Mouse (Mus musculus) embryonic facial prominence, embryonic 13.5 days (tissue): ENCODE data around the gene Nfib. TPM values are rescaled to one million over a fixed set of nuclear protein-coding genes. Genes with fewer than 3 reads are reported as not detected.
A peak's percentile ranks its signal among the peaks of the same experiment; 100 is the strongest.
"Not testable (repeated sequence)": the region's sequence is repeated elsewhere in the genome, so short reads cannot be mapped to it uniquely, and the experiment has no call there.

Experiments
- ATAC-seq: fragments of 200-750 bp; cut with Nextera tagmentation; 2 replicates; pipeline ENCODE4 v1.8.0; 2017; ENCODE audit warnings: low read depth; ENCODE audit not compliant: insufficient number of reproducible peaks, insufficient read depth, low FRiP score, low TSS enrichment
- H3K27ac ChIP-seq: fragments of 300-500 bp; sonication (generic); 2 replicates; pipeline ENCODE4 v1.5.1; 2015; ENCODE audit warnings: moderate library complexity, mild to moderate bottlenecking, inconsistent platforms
- H3K27me3 ChIP-seq: fragments of 300-500 bp; sonication (generic); 2 replicates; pipeline ENCODE4 v1.6.1; 2015; ENCODE audit warnings: mild to moderate bottlenecking, inconsistent platforms
- H3K36me3 ChIP-seq: fragments of 300-500 bp; sonication (generic); 2 replicates; pipeline ENCODE4 v1.6.1; 2015; ENCODE audit warnings: mild to moderate bottlenecking, inconsistent platforms
- H3K4me1 ChIP-seq: fragments of 300-500 bp; sonication (generic); 2 replicates; pipeline ENCODE4 v1.6.1; 2015; ENCODE audit warnings: inconsistent platforms
- H3K4me2 ChIP-seq: fragments of 300-500 bp; sonication (generic); 2 replicates; pipeline ENCODE4 v1.6.1; 2015; ENCODE audit warnings: moderate library complexity, mild to moderate bottlenecking, inconsistent platforms
- H3K4me3 ChIP-seq: fragments of 300-500 bp; sonication (generic); 2 replicates; pipeline ENCODE4 v1.5.1; 2015; ENCODE audit warnings: mild to moderate bottlenecking, inconsistent platforms
- H3K9ac ChIP-seq: fragments of 300-500 bp; sonication (generic); 2 replicates; pipeline ENCODE4 v1.6.1; 2015; ENCODE audit warnings: mild to moderate bottlenecking, inconsistent platforms
- H3K9me3 ChIP-seq: fragments of 300-500 bp; sonication (generic); 2 replicates; pipeline ENCODE4 v1.6.1; 2016; ENCODE audit warnings: inconsistent platforms
- WGBS: fragments of 180-500 bp; shearing (Covaris S2); methylation state at CpG from one replicate; pipeline ENCODE4 v1.1.7; 2015; ENCODE audit warnings: mixed read lengths; 5-methylcytosine and 5-hydroxymethylcytosine counted together
- polyA plus RNA-seq: library from polyadenylated mRNA; unstranded; fragments of >200 nt; fragmentation: Nextera tagmentation; extraction: Ambion mirVana; gene quantifications from 2 replicates; pipeline ENCODE4 v1.2.1, GENCODE M21; 2015

Nfib gene
- polyA plus RNA-seq, 1 experiment from 2014 or later = 104 TPM

GRCm38 (mm10) chr4:82288138-82288537 lies 417.4 kb downstream of the Nfib start:
- Histone ChIP-seq H3K9me3 (no peaks in the 10 kb centered on the region), H3K4me1 (peaks cover 27% of the 10 kb centered on the region), H3K36me3 (peaks cover 3% of the 10 kb centered on the region; the same call in 1 of the 2 replicates), H3K4me2 (no peak overlapping the region), H3K27me3 (no peaks in the 10 kb centered on the region), H3K9ac (no peak overlapping the region), H3K4me3 (no peak overlapping the region), H3K27ac (no peak overlapping the region)
- no peak for ATAC-seq
- WGBS = 86% methylated on average over 2 of the region's 2 CpGs

GRCm38 (mm10) chr4:82287454-82287853 lies 418.1 kb downstream of the Nfib start:
- no peaks in the 10 kb centered on the region for H3K27me3 ChIP-seq
- 94% methylated on average over 2 of the region's 2 CpGs for WGBS
- no peaks in the 10 kb centered on the region for H3K9me3 ChIP-seq
- peaks cover 3% of the 10 kb centered on the region; the same call in 1 of the 2 replicates for H3K36me3 ChIP-seq
- no peak overlapping the region for H3K4me3 ChIP-seq
- H3K4me2 ChIP-seq = no peak overlapping the region
- no peak overlapping the region for H3K27ac ChIP-seq
- no peak for ATAC-seq
- H3K4me1 ChIP-seq = peaks cover 23% of the 10 kb centered on the region
- H3K9ac ChIP-seq = no peak overlapping the region

GRCm38 (mm10) chr4:82286931-82287330 lies 418.6 kb downstream of the Nfib start:
- H3K9me3 ChIP-seq = no peaks in the 10 kb centered on the region
- H3K4me2 ChIP-seq = no peak overlapping the region
- no peak for ATAC-seq
- H3K4me1 ChIP-seq = peaks cover 22% of the 10 kb centered on the region
- H3K9ac ChIP-seq = no peak overlapping the region
- H3K27ac ChIP-seq = no peak overlapping the region
- H3K27me3 ChIP-seq = no peaks in the 10 kb centered on the region
- H3K4me3 ChIP-seq = no peak overlapping the region
- H3K36me3 ChIP-seq = peaks cover 3% of the 10 kb centered on the region; the same call in 1 of the 2 replicates
- 84% methylated on average over 2 of the region's 2 CpGs for WGBS

- WGBS = 74% methylated on average over 6 of the region's 6 CpGs
- no peak overlapping the region for H3K9ac ChIP-seq
- no peaks in the 10 kb centered on the region for H3K36me3 ChIP-seq
- no peak overlapping the region for H3K4me2 ChIP-seq
- H3K4me3 ChIP-seq = no peak overlapping the region
- no peaks in the 10 kb centered on the region for H3K4me1 ChIP-seq
- no peaks in the 10 kb centered on the region for H3K27me3 ChIP-seq
- no peak for ATAC-seq
- H3K9me3 ChIP-seq = no peaks in the 10 kb centered on the region
- peak overlapping the region; percentile 11 for H3K27ac ChIP-seq
Observed at GRCm38 (mm10) chr4:82283536-82283935, 422.0 kb downstream of the Nfib start.

DNA sequence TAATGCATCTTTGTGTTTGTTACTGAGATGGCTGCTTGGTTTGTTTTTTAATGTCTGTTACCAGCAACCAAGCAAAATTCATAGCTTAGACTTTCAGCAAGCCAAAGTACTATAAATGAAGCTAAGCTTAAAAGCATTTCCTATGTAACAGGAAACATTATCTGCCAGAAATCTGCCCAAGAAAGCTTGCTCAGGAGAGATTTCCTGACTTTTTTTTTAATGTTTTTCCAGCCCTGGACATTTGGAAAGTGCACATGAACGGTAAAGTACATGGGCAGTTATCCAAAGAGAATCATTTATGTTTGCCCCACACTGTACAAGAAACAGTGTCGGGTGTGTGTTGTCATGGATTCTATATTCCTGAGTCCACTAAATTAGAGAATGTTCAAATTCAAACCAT lies 429.6 kb downstream of the Nfib start:
- Histone ChIP-seq H3K4me1 (peaks cover 30% of the 10 kb centered on the region), H3K4me3 (no peak overlapping the region), H3K9ac (no peak overlapping the region), H3K9me3 (no peaks in the 10 kb centered on the region), H3K4me2 (no peak overlapping the region), H3K27ac (peak overlapping the region; percentile 18), H3K36me3 (no peaks in the 10 kb centered on the region), H3K27me3 (no peaks in the 10 kb centered on the region)
- no peak for ATAC-seq
- 45% methylated on average over 2 of the region's 2 CpGs for WGBS

DNA sequence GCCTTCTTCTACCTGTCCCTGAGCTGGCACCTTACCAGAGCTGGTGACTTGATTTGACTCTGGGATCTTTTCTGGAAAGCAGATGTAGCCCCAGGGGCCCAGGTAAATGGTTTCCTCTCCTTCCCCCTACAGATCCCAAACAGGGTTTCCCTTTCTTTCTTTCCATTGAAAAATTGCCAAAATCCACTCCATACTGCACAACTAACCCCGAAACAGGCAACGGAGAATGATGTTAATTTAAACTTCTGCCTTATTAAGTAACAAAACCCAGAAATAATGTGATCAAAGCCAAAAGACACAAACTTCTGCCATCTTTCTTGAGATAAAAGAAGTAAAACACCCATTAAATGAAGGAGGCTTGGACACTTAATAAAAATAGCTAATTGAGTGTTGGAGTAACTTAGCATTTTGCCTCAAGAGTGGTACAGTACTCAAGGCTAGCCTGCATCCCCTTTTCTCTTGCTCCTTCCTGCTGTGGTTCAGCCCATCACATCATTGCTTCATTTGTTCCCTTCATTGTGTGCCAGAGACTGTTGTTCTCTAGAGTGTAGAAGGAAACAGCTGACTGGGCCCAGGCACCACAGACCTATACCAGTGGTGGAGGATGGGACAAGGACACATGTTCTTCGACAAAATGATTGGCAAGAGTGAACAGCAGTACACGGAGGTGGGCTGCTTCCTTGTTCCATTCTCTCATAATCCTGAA lies 432.3 kb downstream of the Nfib start:
- peak overlapping the region; percentile 85 for H3K27ac ChIP-seq
- H3K4me1 ChIP-seq = peaks cover 49% of the 10 kb centered on the region
- H3K4me2 ChIP-seq = no peak overlapping the region
- no peaks in the 10 kb centered on the region for H3K9me3 ChIP-seq
- H3K27me3 ChIP-seq = no peaks in the 10 kb centered on the region
- no peak overlapping the region for H3K4me3 ChIP-seq
- WGBS = 74% methylated on average over 4 of the region's 4 CpGs
- H3K36me3 ChIP-seq = no peaks in the 10 kb centered on the region
- H3K9ac ChIP-seq = peak overlapping the region; percentile 36; the same call in 1 of the 2 replicates
- ATAC-seq = no peak

GRCm38 (mm10) chr4:82272099-82272498 lies 433.5 kb downstream of the Nfib start:
- Histone ChIP-seq H3K27ac (peak overlapping the region; percentile 85), H3K4me1 (peaks cover 54% of the 10 kb centered on the region)

GRCm38 (mm10) chr4:82271547-82271946 lies 434.0 kb downstream of the Nfib start:
- Histone ChIP-seq H3K4me1 (peaks cover 50% of the 10 kb centered on the region), H3K27ac (peak overlapping the region; percentile 85)
- WGBS = 51% methylated on average over 3 of the region's 3 CpGs

More at GRCm38 (mm10) chr4:82272099-82272498, 433.5 kb downstream of the Nfib start:
- no peak overlapping the region for H3K4me3 ChIP-seq
- H3K9ac ChIP-seq = no peak overlapping the region
- ATAC-seq = no peak
- WGBS = 47% methylated on average over 4 of the region's 4 CpGs
- no peak overlapping the region for H3K4me2 ChIP-seq
- H3K27me3 ChIP-seq = no peaks in the 10 kb centered on the region
- no peaks in the 10 kb centered on the region for H3K9me3 ChIP-seq
- no peaks in the 10 kb centered on the region for H3K36me3 ChIP-seq

DNA sequence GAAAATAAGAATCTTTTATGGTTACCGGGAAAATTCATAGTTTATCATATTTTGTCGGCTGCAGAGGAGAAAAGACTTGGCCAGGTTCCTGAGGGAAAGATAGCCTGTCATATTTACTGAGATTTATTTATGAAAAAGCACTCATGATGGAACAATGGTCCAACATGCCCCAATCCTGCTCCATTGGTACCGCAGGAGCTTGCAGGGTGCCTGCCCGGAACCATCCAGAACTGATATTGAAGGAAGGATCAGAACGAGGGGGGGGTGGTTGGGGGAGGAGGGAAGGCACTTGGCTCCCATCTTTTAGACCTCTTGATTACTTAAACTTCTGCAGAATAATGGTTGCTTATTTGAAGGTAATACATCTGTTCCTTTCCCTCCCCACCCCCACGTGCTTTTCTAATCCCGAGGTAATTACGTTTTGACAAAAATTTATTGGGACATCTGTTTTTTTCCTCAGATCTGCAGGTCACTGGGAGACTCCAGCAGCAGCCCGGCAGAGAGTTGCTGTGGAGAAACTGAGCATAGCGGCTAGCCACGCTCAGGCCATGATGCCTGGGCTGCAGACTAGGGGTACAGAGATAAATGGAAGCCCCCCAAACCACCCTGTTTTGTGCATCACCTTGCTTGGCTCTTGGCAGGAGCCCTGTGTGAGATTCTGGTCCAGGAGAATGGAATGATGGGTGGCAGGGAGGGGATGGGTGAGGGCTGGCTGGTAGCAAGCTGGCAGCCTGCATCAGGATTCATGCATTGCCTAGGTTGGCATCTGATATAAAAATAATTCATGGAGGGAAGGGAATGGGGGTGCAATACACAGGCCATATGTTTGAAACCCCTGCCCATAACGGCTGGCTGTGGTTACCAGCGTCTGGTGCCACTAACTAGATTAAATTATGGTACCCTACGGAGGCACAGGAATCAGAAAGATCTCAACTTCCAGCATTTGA lies 437.4 kb downstream of the Nfib start:
- no peak overlapping the region for H3K9ac ChIP-seq
- H3K27ac ChIP-seq = peak overlapping the region; percentile 65
- H3K9me3 ChIP-seq = no peaks in the 10 kb centered on the region
- WGBS = 44% methylated on average over 14 of the region's 14 CpGs
- H3K4me3 ChIP-seq = no peak overlapping the region
- H3K36me3 ChIP-seq = no peaks in the 10 kb centered on the region
- ATAC-seq = no peak
- H3K4me1 ChIP-seq = peaks cover 61% of the 10 kb centered on the region
- H3K27me3 ChIP-seq = no peaks in the 10 kb centered on the region
- H3K4me2 ChIP-seq = no peak overlapping the region

More at GRCm38 (mm10) chr4:82271547-82271946, 434.0 kb downstream of the Nfib start:
- no peaks in the 10 kb centered on the region for H3K36me3 ChIP-seq
- no peak overlapping the region for H3K4me2 ChIP-seq
- H3K9me3 ChIP-seq = no peaks in the 10 kb centered on the region
- H3K27me3 ChIP-seq = no peaks in the 10 kb centered on the region
- H3K9ac ChIP-seq = no peak overlapping the region
- ATAC-seq = no peak
- H3K4me3 ChIP-seq = no peak overlapping the region

- H3K27ac ChIP-seq = peak overlapping the region; percentile 69
- H3K36me3 ChIP-seq = no peaks in the 10 kb centered on the region
- peaks cover 43% of the 10 kb centered on the region for H3K4me1 ChIP-seq
- H3K9me3 ChIP-seq = no peaks in the 10 kb centered on the region
- H3K9ac ChIP-seq = no peak overlapping the region
- no peak overlapping the region for H3K4me3 ChIP-seq
- H3K4me2 ChIP-seq = no peak overlapping the region; the same call in 1 of the 2 replicates
- ATAC-seq = no peak
- H3K27me3 ChIP-seq = no peaks in the 10 kb centered on the region
- WGBS = 32% methylated on average over 4 of the region's 4 CpGs
Observed at GRCm38 (mm10) chr4:82266066-82266619, 439.4 kb downstream of the Nfib start.

GRCm38 (mm10) chr4:82258545-82258944 lies 447.0 kb downstream of the Nfib start:
- WGBS = 80% methylated on average over 1 of the region's 1 CpGs

More at GRCm38 (mm10) chr4:82258545-82258944, 447.0 kb downstream of the Nfib start:
- not testable (repeated sequence) for H3K4me3 ChIP-seq, ATAC-seq, H3K36me3 ChIP-seq, H3K9ac ChIP-seq, H3K27ac ChIP-seq, H3K4me1 ChIP-seq, H3K4me2 ChIP-seq, H3K27me3 ChIP-seq, H3K9me3 ChIP-seq
